Mouse (Mus musculus) embryonic facial prominence, embryonic 15.5 days (tissue): ENCODE measurements around the gene 1500009L16Rik. TPM values are rescaled to one million over a fixed set of nuclear protein-coding genes. Genes with fewer than 3 reads are reported as not detected.

ENCODE experiments used
- ATAC-seq: fragments of 200-750 bp; cut with Nextera tagmentation; 2 replicates; pipeline ENCODE4 v1.8.0; 2017; ENCODE audit warnings: low read depth, moderate TSS enrichment; ENCODE audit not compliant: insufficient number of reproducible peaks, low FRiP score, low TSS enrichment
- H3K27ac ChIP-seq: fragments of 300-500 bp; sonication (generic); replicated peaks from 2 replicates; pipeline ENCODE4 v1.5.1; 2015; ENCODE audit warnings: mild to moderate bottlenecking, inconsistent platforms
- H3K27me3 ChIP-seq: fragments of 300-500 bp; sonication (generic); 2 replicates; pipeline ENCODE4 v1.6.1; 2015; ENCODE audit warnings: inconsistent platforms
- H3K36me3 ChIP-seq: fragments of 300-500 bp; sonication (generic); 2 replicates; pipeline ENCODE4 v1.6.1; 2015; ENCODE audit warnings: mild to moderate bottlenecking, inconsistent platforms
- H3K4me1 ChIP-seq: fragments of 300-500 bp; sonication (generic); 2 replicates; pipeline ENCODE4 v1.6.1; 2015; ENCODE audit warnings: inconsistent platforms
- H3K4me2 ChIP-seq: fragments of 300-500 bp; sonication (generic); replicated peaks from 2 replicates; pipeline ENCODE4 v1.6.1; 2015; ENCODE audit warnings: mild to moderate bottlenecking, inconsistent platforms
- H3K4me3 ChIP-seq: fragments of 300-500 bp; sonication (generic); replicated peaks from 2 replicates; pipeline ENCODE4 v1.5.1; 2015; ENCODE audit warnings: mild to moderate bottlenecking, inconsistent platforms
- H3K9ac ChIP-seq: fragments of 300-500 bp; sonication (generic); 2 replicates; pipeline ENCODE4 v1.6.1; 2015; ENCODE audit warnings: inconsistent platforms
- H3K9me3 ChIP-seq: fragments of 300-500 bp; sonication (generic); replicated peaks from 2 replicates; pipeline ENCODE4 v1.6.1; 2016; ENCODE audit warnings: inconsistent platforms
- WGBS: fragments of 180-500 bp; shearing (Covaris S2); methylation state at CpG from one replicate; pipeline ENCODE4 v1.1.7; 2015; 5-methylcytosine and 5-hydroxymethylcytosine counted together
- polyA plus RNA-seq: library from polyadenylated mRNA; unstranded; fragments of >200 nt; fragmentation: Nextera tagmentation; extraction: Ambion mirVana; gene quantifications from 2 replicates; pipeline ENCODE4 v1.2.1, GENCODE M21; 2015

The 1500009L16Rik gene
- polyA plus RNA-seq, 1 experiment from 2014 or later, result 24.8 TPM

DNA sequence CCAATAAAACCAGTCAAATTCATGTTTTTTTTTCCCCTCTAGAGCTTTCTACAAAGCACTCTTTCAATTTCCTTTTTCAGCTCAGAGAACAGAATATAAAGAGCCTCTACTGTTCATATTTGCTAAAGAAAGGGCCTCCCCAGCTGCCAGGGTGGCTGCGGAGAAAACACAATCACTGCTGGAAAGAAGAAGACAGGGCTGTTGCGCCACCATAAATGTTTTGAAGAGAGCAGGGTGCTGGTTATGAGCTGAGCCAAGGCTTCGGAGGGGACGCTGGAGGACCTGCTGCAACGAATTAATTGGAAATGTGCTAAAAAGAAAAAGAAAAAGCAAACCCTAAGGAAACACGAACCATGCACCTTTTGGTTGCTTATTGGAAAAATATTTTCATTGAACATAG lies 81.4 kb downstream of the 1500009L16Rik start:
- Histone ChIP-seq H3K4me1 (peaks cover 19% of the 10 kb centered on the region), H3K36me3 (no peaks in the 10 kb centered on the region), H3K4me2 (no peak overlapping the region), H3K27me3 (0 out of 2 replicates have a peak, but pooled peaks cover 4% of the 10 kb centered on the region), H3K9ac (no peak overlapping the region), H3K4me3 (no peak overlapping the region), H3K27ac (0 out of 2 replicates have a peak overlapping the region, but pooled peaks have one; percentile 63), H3K9me3 (no peaks in the 10 kb centered on the region)
- WGBS, result 62% methylated on average over 6 of the region's 6 CpGs
- no peak for ATAC-seq

DNA sequence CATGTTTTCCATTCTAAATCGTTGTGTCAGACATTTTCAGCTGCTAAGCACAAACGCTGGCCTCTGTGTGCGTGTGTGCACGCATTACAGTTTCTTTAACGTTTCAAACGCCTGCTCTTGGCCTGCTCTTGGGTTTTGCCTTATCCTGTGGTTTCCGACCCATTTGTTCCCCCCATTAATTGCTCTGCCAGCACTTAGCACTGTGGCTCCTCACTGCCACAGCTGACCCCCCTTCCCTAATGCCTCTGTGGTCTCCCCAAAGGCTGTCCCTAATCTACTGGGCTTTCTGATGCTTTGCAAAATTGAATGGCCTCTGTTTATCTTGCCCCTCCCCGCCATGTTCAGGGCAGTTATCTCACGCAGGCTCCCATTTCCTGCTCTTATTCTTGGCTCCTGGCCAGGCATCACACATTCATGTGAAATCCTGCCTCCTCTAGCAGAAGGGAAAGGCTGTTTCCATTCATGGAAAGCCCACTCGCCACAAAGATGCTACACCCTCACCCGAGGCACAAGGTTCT lies 82.6 kb downstream of the 1500009L16Rik start:
- Histone ChIP-seq H3K4me1 (peaks cover 19% of the 10 kb centered on the region), H3K27me3 (0 out of 2 replicates have a peak, but pooled peaks cover 5% of the 10 kb centered on the region), H3K4me3 (no peak overlapping the region), H3K4me2 (no peak overlapping the region), H3K9ac (no peak overlapping the region), H3K36me3 (no peaks in the 10 kb centered on the region), H3K27ac (peak overlapping the region; percentile 63), H3K9me3 (no peaks in the 10 kb centered on the region)
- peak; percentile 72 for ATAC-seq
- 11% methylated on average over 11 of the region's 11 CpGs for WGBS

DNA sequence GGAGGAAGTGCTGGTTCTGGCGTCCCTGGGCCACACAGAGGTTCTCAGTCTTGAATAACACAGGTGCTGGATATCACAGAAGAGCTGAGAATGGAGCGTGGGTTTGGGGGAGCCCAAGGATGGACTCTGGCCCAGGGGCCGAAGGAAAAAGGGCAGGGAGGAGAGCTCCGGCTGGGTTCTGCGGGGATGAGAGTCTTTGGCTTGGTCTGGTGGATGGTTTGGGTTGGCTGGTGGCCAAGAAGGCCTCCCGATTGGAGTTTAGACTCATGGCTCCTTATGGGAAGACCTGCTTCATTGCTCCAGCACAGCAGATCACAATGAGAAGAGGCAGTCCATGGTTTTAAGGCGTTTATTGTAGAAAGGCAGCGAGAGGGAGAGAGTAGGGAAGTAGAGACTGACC lies 84.6 kb downstream of the 1500009L16Rik start:
- peaks cover 19% of the 10 kb centered on the region for H3K4me1 ChIP-seq
- H3K4me2 ChIP-seq, result no peak overlapping the region
- H3K36me3 ChIP-seq, result no peaks in the 10 kb centered on the region
- H3K9me3 ChIP-seq, result no peaks in the 10 kb centered on the region
- no peak for ATAC-seq
- 82% methylated on average over 8 of the region's 8 CpGs for WGBS
- 0 out of 2 replicates have a peak, but pooled peaks cover 8% of the 10 kb centered on the region for H3K27me3 ChIP-seq
- H3K4me3 ChIP-seq, result no peak overlapping the region
- H3K9ac ChIP-seq, result no peak overlapping the region
- no peak overlapping the region for H3K27ac ChIP-seq

Other genes with a start within 250 kb of the 1500009L16Rik start
- 6.0 and 7.3 TPM in 2 replicates for gene Aldh1l2, start 188.7 kb upstream of the 1500009L16Rik start, polyA plus RNA-seq
- gene Washc4, start 179.1 kb upstream of the 1500009L16Rik start, polyA plus RNA-seq, result 40.5 and 42.4 TPM in 2 replicates
- 53.9 and 56.6 TPM in 2 replicates for gene Appl2, start 74.1 kb upstream of the 1500009L16Rik start, polyA plus RNA-seq